Mouse (Mus musculus) erythroid progenitor cell, adult 5-6 weeks (primary cell): Measurements from ENCODE around the gene Tbc1d32. TPM values are rescaled to one million over a fixed set of nuclear protein-coding genes. Genes with fewer than 3 reads are reported as not detected.

Experiments used
- ATAC-seq: replicated peaks from 2 replicates; pipeline ENCODE4 v1.8.0; 2016; ENCODE audit warnings: moderate number of reproducible peaks, mild to moderate bottlenecking, moderate TSS enrichment, inconsistent platforms; ENCODE audit not compliant: poor library complexity, low FRiP score, severe bottlenecking
- total RNA-seq, 2 experiments: library from RNA; stranded (forward) in 1 of 2; stranded (reverse) in 1 of 2; fragments of 150-400 nt in 1 of 2; fragments of 186-747, 209-891 nt in 1 of 2; gene quantifications; 2 replicates each; pipeline versions ENCODE4 v1.2.3 to v1.2.4; 2015 to 2017; ENCODE audit warnings: low replicate concordance in 2 of 2

The Tbc1d32 gene
- total RNA-seq, 2 experiments from 2014 or later, result 0.08 TPM; not detected in 1

- ATAC-seq, result no peak
These were observed 112.8 kb downstream of the Tbc1d32 start for GRCm38 (mm10) chr10:56115636-56116180.

- 0 out of 2 replicates have a peak, but pooled peaks have one; percentile 34 for ATAC-seq
These were observed 113.4 kb downstream of the Tbc1d32 start for GRCm38 (mm10) chr10:56114951-56115635.

- ATAC-seq, result no peak
These were observed 121.5 kb downstream of the Tbc1d32 start for GRCm38 (mm10) chr10:56106996-56107334.

GRCm38 (mm10) chr10:56106333-56106995 is 122.0 kb downstream of the Tbc1d32 start, which contains the start of gene Msl3l2:
Msl3l2 (plus strand) TSS chr10:56106917.
- ATAC-seq, result peak; percentile 42

GRCm38 (mm10) chr10:56099641-56100310 is 128.7 kb downstream of the Tbc1d32 start:
- ATAC-seq, result no peak

GRCm38 (mm10) chr10:56099126-56099525 is 129.4 kb downstream of the Tbc1d32 start:
- no peak for ATAC-seq

- no peak for ATAC-seq
These were observed 131.7 kb downstream of the Tbc1d32 start for GRCm38 (mm10) chr10:56096757-56097156.

- ATAC-seq, result no peak
These were observed 133.9 kb downstream of the Tbc1d32 start for GRCm38 (mm10) chr10:56094586-56094985.

GRCm38 (mm10) chr10:56089714-56090113 is 138.8 kb downstream of the Tbc1d32 start:
- ATAC-seq, result no peak

GRCm38 (mm10) chr10:56062746-56063145 is 165.7 kb downstream of the Tbc1d32 start:
- no peak for ATAC-seq

- no peak for ATAC-seq
These were observed 167.2 kb downstream of the Tbc1d32 start for GRCm38 (mm10) chr10:56061238-56061830.

GRCm38 (mm10) chr10:56058979-56059422 is 169.5 kb downstream of the Tbc1d32 start:
- no peak for ATAC-seq

- ATAC-seq, result no peak
These were observed 203.1 kb downstream of the Tbc1d32 start for GRCm38 (mm10) chr10:56025400-56025799.

GRCm38 (mm10) chr10:56024579-56024978 is 203.9 kb downstream of the Tbc1d32 start:
- no peak for ATAC-seq

- ATAC-seq, result no peak
These were observed 248.5 kb downstream of the Tbc1d32 start for GRCm38 (mm10) chr10:55979898-55980521.

GRCm38 (mm10) chr10:55978001-55978400 is 250.5 kb downstream of the Tbc1d32 start:
- ATAC-seq, result no peak
